Mouse (Mus musculus) kidney, postnatal 36 days (tissue): Measurements from ENCODE around the gene Fzd1.

Experiments
- DNase-seq, 2 experiments: peaks; one replicate each; pipeline ENCODE4 v3.0.0; 2021 to 2022; ENCODE audit warnings: mixed read lengths in 2 of 2

The Fzd1 gene

GRCm38 (mm10) chr5:4742722-4743121 lies 15.1 kb downstream of the Fzd1 start:
- no peak for DNase-seq

DNA sequence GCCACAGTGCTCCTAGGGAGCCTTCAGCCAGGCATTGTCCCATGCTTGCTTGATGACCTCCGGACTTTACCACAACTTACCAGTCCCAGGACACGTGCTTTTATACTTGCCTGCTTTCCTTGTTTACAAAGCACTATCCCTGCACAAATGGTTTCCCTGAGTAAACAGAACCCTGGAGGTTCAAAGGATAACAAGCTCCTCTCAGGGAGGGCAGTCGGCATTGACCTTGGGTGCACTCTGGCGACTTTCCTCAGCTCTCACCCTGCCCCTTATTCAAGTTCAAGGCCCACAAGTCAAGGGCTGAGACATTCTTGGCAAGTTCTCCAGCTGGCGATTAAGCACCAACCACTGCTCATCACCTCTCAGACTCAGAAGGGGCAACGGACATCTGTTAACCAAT lies 20.8 kb downstream of the Fzd1 start:
- peak; percentile 79 to 93 for DNase-seq

GRCm38 (mm10) chr5:4735461-4735860 lies 22.4 kb downstream of the Fzd1 start:
- peak; percentile 59 to 61 for DNase-seq

DNA sequence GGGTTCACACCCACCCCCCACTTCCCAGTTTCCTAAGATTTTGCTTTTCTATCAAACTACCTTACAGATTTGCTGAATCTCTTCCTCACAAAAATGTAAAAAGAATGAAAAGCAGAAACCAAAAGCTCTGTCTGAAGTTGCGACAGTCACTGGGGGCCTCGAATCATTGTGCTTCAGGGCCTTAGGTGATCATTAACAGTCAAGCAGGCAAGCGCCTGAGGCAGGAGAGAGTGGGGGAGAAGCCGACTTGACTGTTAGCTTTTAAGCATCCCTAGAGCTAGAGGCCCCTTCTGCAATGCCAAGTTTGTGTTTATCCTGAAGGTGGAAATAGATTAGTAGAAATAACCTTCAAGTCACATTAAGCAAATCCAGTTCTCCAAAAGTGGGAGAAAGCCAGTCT lies 24.6 kb downstream of the Fzd1 start:
- DNase-seq = peak; percentile 38 to 58

GRCm38 (mm10) chr5:4732241-4733229 lies 25.3 kb downstream of the Fzd1 start:
- DNase-seq = peak; percentile 32 to 54

DNA sequence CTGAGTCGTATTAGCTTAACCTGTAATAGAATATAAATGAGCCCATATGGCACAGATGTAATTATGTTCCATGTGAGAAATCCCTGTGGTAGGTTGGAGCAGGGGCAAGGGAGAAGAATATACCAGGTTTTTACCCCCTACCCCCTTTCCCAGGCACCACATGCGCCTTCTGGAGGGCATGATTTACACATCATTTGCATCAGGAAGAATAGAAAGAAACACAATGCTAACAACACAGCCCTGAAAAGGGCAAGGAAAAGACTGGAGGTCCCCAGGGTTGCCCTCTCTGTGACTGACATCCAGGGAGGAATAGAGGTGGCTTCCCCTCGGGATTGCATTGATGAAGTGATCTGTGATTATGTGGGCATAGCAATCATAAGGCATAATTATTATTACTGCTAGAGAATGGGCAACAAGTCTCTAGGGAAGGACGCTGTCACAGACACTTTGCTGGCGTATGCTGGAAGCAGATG lies 26.1 kb downstream of the Fzd1 start:
- no peak for DNase-seq

GRCm38 (mm10) chr5:4731064-4731463 lies 26.8 kb downstream of the Fzd1 start:
- DNase-seq = peak; percentile 43 to 81
